Mouse (Mus musculus) lung, postnatal 0 days (tissue): ENCODE measurements around the gene Mknk1. TPM values are rescaled to one million over a fixed set of nuclear protein-coding genes. Genes with fewer than 3 reads are reported as not detected.

ENCODE experiments used
- ATAC-seq: fragments of 200-750 bp; cut with Nextera tagmentation; 2 replicates; pipeline ENCODE4 v1.8.0; 2017; ENCODE audit warnings: moderate library complexity
- DNase-seq: peaks from one replicate; pipeline ENCODE4 v3.0.0-alpha.2; 2016; ENCODE audit warnings: low spot score
- H3K27ac ChIP-seq: fragments of 300-500 bp; sonication (generic); 2 replicates; pipeline ENCODE4 v1.5.1; 2014; ENCODE audit warnings: antibody characterized with exemption, mild to moderate bottlenecking, low read length, mixed read lengths
- H3K27me3 ChIP-seq: fragments of 300-500 bp; sonication (generic); replicated peaks from 2 replicates; pipeline ENCODE4 v1.6.1; 2014; ENCODE audit warnings: low read length, mixed read lengths; ENCODE audit not compliant: insufficient read depth
- H3K36me3 ChIP-seq: fragments of 300-500 bp; sonication (generic); 2 replicates; pipeline ENCODE4 v1.6.1; 2014; ENCODE audit warnings: low read length, mixed read lengths; ENCODE audit not compliant: insufficient read depth
- H3K4me1 ChIP-seq: fragments of 300-500 bp; sonication (generic); 2 replicates; pipeline ENCODE4 v1.6.1; 2014; ENCODE audit warnings: antibody characterized with exemption, low read depth, low read length, mixed read lengths; ENCODE audit not compliant: insufficient read depth
- H3K4me2 ChIP-seq: fragments of 300-500 bp; sonication (generic); replicated peaks from 2 replicates; pipeline ENCODE4 v1.6.1; 2014; ENCODE audit warnings: low read depth, mild to moderate bottlenecking, low read length, moderate library complexity, mixed read lengths
- H3K4me3 ChIP-seq: fragments of 300-500 bp; sonication (generic); 2 replicates; pipeline ENCODE4 v1.5.1; 2014; ENCODE audit warnings: low read depth, low read length
- H3K9ac ChIP-seq: fragments of 300-500 bp; sonication (generic); replicated peaks from 2 replicates; pipeline ENCODE4 v1.6.1; 2014; ENCODE audit warnings: low read depth, mild to moderate bottlenecking
- H3K9me3 ChIP-seq: fragments of 300-500 bp; sonication (generic); 2 replicates; pipeline ENCODE4 v1.6.1; 2016; ENCODE audit warnings: low read length, mixed read lengths
- CTCF ChIP-seq: IDR thresholded peaks from 2 replicates; pipeline ENCODE4 v1.5.1; 2016; ENCODE audit warnings: antibody characterized with exemption, mild to moderate bottlenecking
- EP300 ChIP-seq: IDR thresholded peaks from 2 replicates; pipeline ENCODE4 v1.6.1; 2016; ENCODE audit warnings: antibody characterized with exemption, mild to moderate bottlenecking, control low read depth
- WGBS: fragments of 180-500 bp; shearing (Covaris S2); extraction: QIAGEN DNeasy Blood & Tissue Kit; methylation state at CpG from one replicate; pipeline ENCODE4 v1.1.7; 2014; 5-methylcytosine and 5-hydroxymethylcytosine counted together
- polyA plus RNA-seq: library from polyadenylated mRNA; unstranded; fragments of >200 nt; fragmentation: Nextera tagmentation; extraction: Ambion mirVana; gene quantifications from 2 replicates; pipeline ENCODE4 v1.2.1, GENCODE M21; 2015

The Mknk1 gene
- polyA plus RNA-seq, 1 experiment from 2014 or later = 26.9 TPM

DNA sequence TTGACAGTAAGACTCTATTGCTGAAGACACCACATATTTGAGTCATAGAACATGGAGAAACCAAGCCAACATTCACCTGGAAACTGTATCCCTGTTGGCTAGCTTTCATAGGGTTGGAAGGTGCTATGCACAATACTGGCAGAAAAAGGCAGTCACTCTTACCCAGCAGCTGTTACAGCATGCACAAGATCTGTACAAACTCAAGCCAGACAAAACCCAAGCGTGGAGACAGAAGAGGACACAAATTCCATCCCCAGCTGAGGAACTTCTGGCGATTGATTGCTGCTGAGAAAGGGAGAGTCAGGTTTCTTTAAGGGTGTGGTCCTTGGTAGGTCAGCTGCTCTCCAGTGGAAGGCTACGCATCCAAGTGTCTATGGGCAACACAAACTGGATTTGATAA, 18.8 kb upstream of the Mknk1 start:
- no peak overlapping the region for H3K27ac ChIP-seq
- H3K27me3 ChIP-seq = no peaks in the 10 kb centered on the region
- no peaks in the 10 kb centered on the region for H3K4me1 ChIP-seq
- no peaks in the 10 kb centered on the region for H3K9me3 ChIP-seq
- no peak overlapping the region for H3K9ac ChIP-seq
- no peak for ATAC-seq
- H3K36me3 ChIP-seq = no peaks in the 10 kb centered on the region
- H3K4me3 ChIP-seq = no peak overlapping the region
- DNase-seq = no peak
- 74% methylated on average over 3 of the region's 3 CpGs for WGBS
- TF ChIP-seq CTCF (no peak), EP300 (no peak)
- H3K4me2 ChIP-seq = no peak overlapping the region

DNA sequence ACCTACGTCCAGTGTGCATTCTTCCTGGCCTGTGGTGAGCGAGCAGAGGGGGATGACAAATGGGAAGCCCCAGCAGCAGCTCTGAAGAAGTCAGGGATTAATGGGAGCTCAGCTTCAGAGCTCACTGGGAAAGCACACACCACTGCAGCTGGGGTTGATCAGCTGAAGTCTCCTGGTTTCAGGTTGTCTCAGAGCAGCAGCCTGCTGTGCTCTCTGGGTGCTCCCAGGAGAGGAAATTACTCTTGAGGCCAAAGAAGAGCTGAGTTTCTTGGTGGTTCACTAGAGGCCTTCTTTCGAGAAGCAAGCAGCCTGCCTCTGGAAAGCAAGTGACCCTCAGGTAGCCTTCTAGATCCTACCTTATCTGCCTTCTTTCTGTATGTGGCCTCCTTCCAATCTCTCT, 18.1 kb upstream of the Mknk1 start:
- DNase-seq (no peak), ATAC-seq (no peak)
- Histone ChIP-seq H3K36me3 (no peaks in the 10 kb centered on the region), H3K4me1 (no peaks in the 10 kb centered on the region), H3K4me2 (no peak overlapping the region), H3K9me3 (no peaks in the 10 kb centered on the region), H3K9ac (no peak overlapping the region), H3K4me3 (no peak overlapping the region), H3K27ac (no peak overlapping the region), H3K27me3 (no peaks in the 10 kb centered on the region)
- no peak for TF ChIP-seq CTCF
- TF ChIP-seq EP300 = no peak
- 69% methylated on average over 3 of the region's 3 CpGs for WGBS

DNA sequence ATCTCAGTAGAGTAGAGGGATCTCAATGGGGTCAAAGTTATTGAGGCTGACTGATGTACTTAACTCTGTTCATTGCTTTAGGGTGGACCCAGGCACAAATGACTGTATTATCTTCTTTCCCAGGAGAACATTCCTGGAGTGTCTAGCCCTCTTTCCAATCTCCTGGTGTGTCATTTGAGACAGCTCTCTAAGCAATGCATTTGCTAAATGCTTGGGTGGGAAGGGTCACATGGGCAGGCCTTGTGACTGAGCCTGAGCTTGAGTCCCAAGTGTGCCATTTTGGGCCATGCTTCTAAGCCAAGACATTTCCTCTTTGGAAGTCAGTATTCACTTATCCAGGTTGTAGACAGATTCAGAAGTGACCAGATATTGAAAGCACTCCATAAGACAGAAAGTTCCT, 17.6 kb upstream of the Mknk1 start:
- H3K4me3 ChIP-seq = no peak overlapping the region
- H3K27ac ChIP-seq = no peak overlapping the region
- H3K36me3 ChIP-seq = no peaks in the 10 kb centered on the region
- DNase-seq = no peak
- no peaks in the 10 kb centered on the region for H3K27me3 ChIP-seq
- H3K9ac ChIP-seq = no peak overlapping the region
- TF ChIP-seq CTCF = no peak
- TF ChIP-seq EP300 = no peak
- no peaks in the 10 kb centered on the region for H3K4me1 ChIP-seq
- no peaks in the 10 kb centered on the region for H3K9me3 ChIP-seq
- ATAC-seq = no peak
- no peak overlapping the region for H3K4me2 ChIP-seq

DNA sequence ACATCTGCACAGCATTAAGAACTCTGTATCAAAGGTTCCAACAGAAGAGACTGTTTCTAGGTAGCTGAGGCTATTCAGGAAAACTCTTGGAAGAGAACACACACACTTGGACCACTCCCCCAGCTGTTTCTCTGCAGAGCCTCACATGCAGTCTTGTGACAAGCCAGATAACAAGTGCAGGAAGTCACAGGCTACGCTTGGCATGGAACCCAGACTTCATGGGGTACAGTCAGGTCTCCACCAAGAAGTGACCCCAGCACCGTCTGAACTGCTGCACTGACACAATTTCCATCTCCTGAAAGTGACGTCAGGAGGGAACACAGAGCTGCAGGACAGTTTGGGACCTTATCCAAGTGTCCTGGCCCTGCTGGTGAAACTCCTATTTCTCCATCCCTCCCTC, 17.1 kb upstream of the Mknk1 start:
- Histone ChIP-seq H3K9me3 (no peaks in the 10 kb centered on the region), H3K4me1 (no peaks in the 10 kb centered on the region), H3K27me3 (no peaks in the 10 kb centered on the region), H3K4me2 (no peak overlapping the region), H3K9ac (no peak overlapping the region), H3K27ac (no peak overlapping the region), H3K4me3 (no peak overlapping the region), H3K36me3 (no peaks in the 10 kb centered on the region)
- ATAC-seq (peak; percentile 25; the same call in 1 of the 2 replicates), DNase-seq (no peak)
- TF ChIP-seq EP300 (no peak), CTCF (no peak)
- 62% methylated on average over 3 of the region's 3 CpGs for WGBS

DNA sequence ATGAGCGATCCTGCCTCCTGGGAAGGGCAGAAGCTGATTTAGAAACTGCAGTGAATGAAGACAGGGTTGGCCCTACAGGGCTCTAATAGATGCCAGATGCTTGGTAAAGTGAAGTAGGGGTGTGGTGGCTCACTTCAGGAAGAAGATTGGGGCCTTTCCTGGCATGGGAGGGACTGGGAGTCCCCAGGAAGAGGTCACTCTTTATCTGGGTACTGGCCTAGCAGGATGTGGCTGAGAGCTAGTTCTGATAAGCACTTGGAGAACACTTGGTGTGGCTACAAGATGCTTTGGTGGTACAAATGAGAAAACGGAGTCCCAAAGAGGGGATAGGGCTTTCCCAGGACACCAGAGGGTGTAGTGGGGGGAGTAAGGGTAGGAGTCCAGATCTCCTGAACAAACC, 14.8 kb upstream of the Mknk1 start:
- Histone ChIP-seq H3K27ac (no peak overlapping the region), H3K4me1 (peaks cover 10% of the 10 kb centered on the region; the same call in 1 of the 2 replicates), H3K36me3 (no peaks in the 10 kb centered on the region), H3K4me2 (no peak overlapping the region), H3K4me3 (no peak overlapping the region), H3K9me3 (no peaks in the 10 kb centered on the region), H3K9ac (no peak overlapping the region), H3K27me3 (no peaks in the 10 kb centered on the region)
- TF ChIP-seq CTCF = no peak
- TF ChIP-seq EP300 = no peak
- ATAC-seq = no peak
- WGBS = 67% methylated on average over 2 of the region's 2 CpGs
- no peak for DNase-seq

DNA sequence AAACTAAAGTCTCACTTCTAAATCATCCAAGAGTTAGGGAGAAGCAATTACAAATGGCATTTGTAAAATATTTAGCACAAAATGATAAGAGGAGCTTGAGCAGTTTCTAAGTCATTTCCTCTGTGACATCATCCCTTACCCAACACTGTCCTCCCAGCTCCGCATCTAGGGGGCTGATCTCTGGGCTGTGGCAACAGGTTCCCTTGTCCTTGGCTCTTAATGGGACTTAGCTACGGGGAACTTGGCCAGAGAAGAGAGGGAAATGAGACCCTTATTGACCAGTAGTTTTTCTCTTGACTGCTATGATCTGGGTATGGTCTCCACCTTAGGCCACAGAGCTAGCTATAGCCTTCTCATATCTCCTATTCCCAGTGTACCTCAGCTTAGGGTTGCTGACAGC, 13.7 kb upstream of the Mknk1 start:
- no peaks in the 10 kb centered on the region for H3K9me3 ChIP-seq
- H3K4me1 ChIP-seq = peaks cover 11% of the 10 kb centered on the region; the same call in 1 of the 2 replicates
- H3K36me3 ChIP-seq = no peaks in the 10 kb centered on the region
- H3K4me3 ChIP-seq = no peak overlapping the region
- no peak for DNase-seq
- H3K9ac ChIP-seq = no peak overlapping the region
- H3K27me3 ChIP-seq = no peaks in the 10 kb centered on the region
- no peak for TF ChIP-seq EP300
- TF ChIP-seq CTCF = no peak
- H3K4me2 ChIP-seq = no peak overlapping the region
- H3K27ac ChIP-seq = no peak overlapping the region
- ATAC-seq = no peak
- WGBS = 67% methylated on average over 2 of the region's 2 CpGs

DNA sequence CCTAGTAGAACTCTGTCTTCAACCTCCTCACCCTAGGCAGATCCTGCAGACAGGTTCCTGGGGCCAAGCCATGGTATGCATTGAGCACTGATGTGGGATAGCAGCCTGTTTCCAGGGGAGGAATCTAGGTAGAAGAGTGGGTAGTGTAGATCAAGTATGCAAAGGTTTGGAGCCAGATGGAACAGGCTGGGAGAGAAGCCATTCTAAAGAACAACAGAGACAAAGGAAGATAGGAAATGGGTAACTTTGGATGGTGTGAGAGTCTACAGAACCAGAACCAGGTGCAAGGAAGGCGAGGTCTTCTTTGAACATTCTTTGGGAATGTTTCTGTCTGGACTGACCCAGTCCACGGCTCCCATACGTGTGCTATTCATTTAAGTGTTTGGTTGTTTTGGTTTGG, 11.9 kb upstream of the Mknk1 start:
- DNase-seq (no peak), ATAC-seq (no peak)
- H3K27ac ChIP-seq = no peak overlapping the region
- no peak overlapping the region for H3K9ac ChIP-seq
- no peaks in the 10 kb centered on the region for H3K27me3 ChIP-seq
- TF ChIP-seq EP300 (no peak), CTCF (no peak)
- peak overlapping the region; percentile 69; the same call in 1 of the 2 replicates for H3K4me3 ChIP-seq
- H3K4me1 ChIP-seq = peaks cover 16% of the 10 kb centered on the region
- WGBS = 62% methylated on average over 3 of the region's 3 CpGs
- peak overlapping the region; percentile 74; the same call in 1 of the 2 replicates for H3K4me2 ChIP-seq
- peaks cover 9% of the 10 kb centered on the region for H3K36me3 ChIP-seq
- H3K9me3 ChIP-seq = no peaks in the 10 kb centered on the region
